Mouse (Mus musculus): ENCODE measurements around the gene Mslnl. TPM values are rescaled to one million over a fixed set of nuclear protein-coding genes. Genes with fewer than 3 reads are reported as not detected.

The Mslnl gene
- polyA plus RNA-seq, 1 experiment from 2014 or later = not detected

GRCm38 (mm10) chr17:25754241-25754640 lies 18.4 kb downstream of the Mslnl start, which contains the start of gene Msln:
Msln (minus strand) TSS chr17:25754378.
- H3K4me1 ChIP-seq = peaks cover 22% of the 10 kb centered on the region
- DNase-seq (ENCODE audit: low spot score) = no peak
- no peaks in the 10 kb centered on the region for H3K36me3 ChIP-seq
- H3K27ac ChIP-seq = no peak within 1 kb of the TSS
- peaks cover 33% of the 10 kb centered on the region for H3K27me3 ChIP-seq (ENCODE audit: insufficient read depth, poor library complexity, severe bottlenecking)
- H3K4me3 ChIP-seq = no peak within 1 kb of the TSS
- H3K9me3 ChIP-seq = no peaks in the 10 kb centered on the region
- WGBS = 81% methylated on average over 9 of the region's 9 CpGs

- no peaks in the 10 kb centered on the region for H3K9me3 ChIP-seq
- 76% methylated on average over 4 of the region's 4 CpGs for WGBS
- H3K27me3 ChIP-seq (ENCODE audit: insufficient read depth, poor library complexity, severe bottlenecking) = peaks cover 24% of the 10 kb centered on the region
- DNase-seq (ENCODE audit: low spot score) = no peak
- no peaks in the 10 kb centered on the region for H3K36me3 ChIP-seq
- H3K27ac ChIP-seq = no peak overlapping the region
- H3K4me3 ChIP-seq = no peak overlapping the region
- peaks cover 22% of the 10 kb centered on the region for H3K4me1 ChIP-seq
These were observed 19.2 kb downstream of the Mslnl start for GRCm38 (mm10) chr17:25755086-25755485.

- DNase-seq (ENCODE audit: low spot score) = no peak
- peak overlapping the region; percentile 52; the same call in 1 of the 2 replicates for H3K27ac ChIP-seq
- no peaks in the 10 kb centered on the region for H3K36me3 ChIP-seq
- WGBS = 34% methylated on average over 4 of the region's 4 CpGs
- peaks cover 23% of the 10 kb centered on the region for H3K27me3 ChIP-seq (ENCODE audit: insufficient read depth, poor library complexity, severe bottlenecking)
- H3K4me3 ChIP-seq = no peak overlapping the region
- H3K9me3 ChIP-seq = no peaks in the 10 kb centered on the region
- peaks cover 22% of the 10 kb centered on the region for H3K4me1 ChIP-seq
These were observed 20.0 kb downstream of the Mslnl start for GRCm38 (mm10) chr17:25755627-25756377.

GRCm38 (mm10) chr17:25756378-25757242 lies 20.8 kb downstream of the Mslnl start:
- Histone ChIP-seq H3K9me3 (no peaks in the 10 kb centered on the region), H3K27me3 (ENCODE audit: insufficient read depth, poor library complexity, severe bottlenecking) (peaks cover 23% of the 10 kb centered on the region), H3K36me3 (no peaks in the 10 kb centered on the region), H3K27ac (peak overlapping the region; percentile 52; the same call in 1 of the 2 replicates), H3K4me1 (peaks cover 15% of the 10 kb centered on the region), H3K4me3 (no peak overlapping the region)
- peak; percentile 79 for DNase-seq (ENCODE audit: low spot score)
- 77% methylated on average over 9 of the region's 9 CpGs for WGBS

- Histone ChIP-seq H3K9me3 (no peaks in the 10 kb centered on the region), H3K4me3 (no peak overlapping the region), H3K36me3 (no peaks in the 10 kb centered on the region), H3K4me1 (peaks cover 13% of the 10 kb centered on the region), H3K27me3 (ENCODE audit: insufficient read depth, poor library complexity, severe bottlenecking) (peaks cover 20% of the 10 kb centered on the region), H3K27ac (no peak overlapping the region)
- DNase-seq (ENCODE audit: low spot score) = no peak
- WGBS = 62% methylated on average over 3 of the region's 3 CpGs
These were observed 21.8 kb downstream of the Mslnl start for GRCm38 (mm10) chr17:25757691-25758090.

DNA sequence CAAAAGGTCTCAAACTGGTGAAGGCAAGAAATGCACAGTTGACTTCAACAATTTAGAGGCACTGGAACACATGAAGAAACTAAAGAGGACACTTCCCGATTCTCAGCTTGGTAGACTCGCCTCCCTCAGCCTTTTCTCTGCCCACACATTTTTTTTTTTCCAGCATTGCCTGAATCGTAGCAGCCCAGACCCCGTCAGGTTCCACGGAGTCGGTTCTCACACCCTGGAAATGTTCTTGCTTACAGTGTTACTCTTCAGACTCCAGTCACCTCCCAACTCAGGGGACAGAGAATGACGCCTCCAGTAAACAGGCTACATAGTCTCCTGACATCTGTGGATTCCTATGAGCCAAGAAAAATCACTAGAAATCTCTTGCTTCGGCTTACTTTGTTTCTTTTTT lies 24.3 kb downstream of the Mslnl start:
- 70% methylated on average over 8 of the region's 8 CpGs for whole genome bisulfite sequencing
- DNase-seq (ENCODE audit: low spot score) = no peak
- H3K27ac ChIP-seq = no peak overlapping the region
- H3K9me3 ChIP-seq = no peaks in the 10 kb centered on the region
- no peak overlapping the region for H3K4me3 ChIP-seq
- peaks cover 8% of the 10 kb centered on the region; the same call in 1 of the 2 replicates for H3K27me3 ChIP-seq (ENCODE audit: insufficient read depth, poor library complexity, severe bottlenecking)
- no peaks in the 10 kb centered on the region for H3K36me3 ChIP-seq
- H3K4me1 ChIP-seq = peaks cover 13% of the 10 kb centered on the region

DNA sequence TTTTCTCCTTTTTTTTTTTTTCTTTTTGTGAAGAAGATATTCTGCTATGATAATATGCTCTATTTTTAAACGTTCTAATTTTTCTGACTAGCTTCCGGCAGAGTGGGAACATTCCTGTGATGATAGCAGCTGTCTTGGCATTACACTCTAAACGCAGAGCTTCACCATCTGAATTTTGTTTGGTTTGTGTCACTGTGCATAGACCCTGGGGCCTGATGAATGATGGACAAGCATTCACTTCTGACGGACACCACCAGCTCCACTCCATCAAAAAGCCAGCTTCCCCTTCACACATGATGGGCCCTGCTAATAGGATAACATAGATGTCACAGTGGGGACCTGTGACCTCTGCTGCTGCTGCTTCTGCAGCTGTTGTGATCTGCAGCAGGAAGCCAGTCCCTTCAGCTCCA lies 25.7 kb downstream of the Mslnl start:
- no peak for DNase-seq (ENCODE audit: low spot score)
- Histone ChIP-seq H3K4me1 (peaks cover under 1% of the 10 kb centered on the region; the same call in 1 of the 2 replicates), H3K4me3 (no peak overlapping the region), H3K9me3 (no peaks in the 10 kb centered on the region), H3K36me3 (no peaks in the 10 kb centered on the region), H3K27ac (no peak overlapping the region), H3K27me3 (ENCODE audit: insufficient read depth, poor library complexity, severe bottlenecking) (peaks cover 11% of the 10 kb centered on the region; the same call in 1 of the 2 replicates)
- 34% methylated on average over 4 of the region's 4 CpGs for WGBS

GRCm38 (mm10) chr17:25762591-25762990 lies 26.7 kb downstream of the Mslnl start:
- Histone ChIP-seq H3K27me3 (ENCODE audit: insufficient read depth, poor library complexity, severe bottlenecking) (peaks cover 16% of the 10 kb centered on the region; the same call in 1 of the 2 replicates), H3K4me1 (no peaks in the 10 kb centered on the region), H3K9me3 (no peaks in the 10 kb centered on the region), H3K36me3 (no peaks in the 10 kb centered on the region), H3K4me3 (no peak overlapping the region), H3K27ac (no peak overlapping the region)
- no peak for DNase-seq (ENCODE audit: low spot score)
- 30% methylated on average over 3 of the region's 3 CpGs for WGBS

GRCm38 (mm10) chr17:25765886-25766285 lies 30.0 kb downstream of the Mslnl start:
- Histone ChIP-seq H3K36me3 (no peaks in the 10 kb centered on the region), H3K4me3 (no peak overlapping the region), H3K27me3 (ENCODE audit: insufficient read depth, poor library complexity, severe bottlenecking) (peaks cover 33% of the 10 kb centered on the region; the same call in 1 of the 2 replicates), H3K4me1 (no peaks in the 10 kb centered on the region), H3K27ac (no peak overlapping the region), H3K9me3 (no peaks in the 10 kb centered on the region)
- WGBS = 59% methylated on average over 5 of the region's 5 CpGs
- DNase-seq (ENCODE audit: low spot score) = no peak

- no peak overlapping the region for H3K27ac ChIP-seq
- no peaks in the 10 kb centered on the region for H3K36me3 ChIP-seq
- H3K4me1 ChIP-seq = peaks cover 8% of the 10 kb centered on the region
- no peak overlapping the region for H3K4me3 ChIP-seq
- H3K27me3 ChIP-seq (ENCODE audit: insufficient read depth, poor library complexity, severe bottlenecking) = peaks cover 33% of the 10 kb centered on the region; the same call in 1 of the 2 replicates
- no peak for DNase-seq (ENCODE audit: low spot score)
- WGBS = 60% methylated on average over 9 of the region's 9 CpGs
- no peaks in the 10 kb centered on the region for H3K9me3 ChIP-seq
These were observed 33.5 kb downstream of the Mslnl start for GRCm38 (mm10) chr17:25769331-25769730.

DNA sequence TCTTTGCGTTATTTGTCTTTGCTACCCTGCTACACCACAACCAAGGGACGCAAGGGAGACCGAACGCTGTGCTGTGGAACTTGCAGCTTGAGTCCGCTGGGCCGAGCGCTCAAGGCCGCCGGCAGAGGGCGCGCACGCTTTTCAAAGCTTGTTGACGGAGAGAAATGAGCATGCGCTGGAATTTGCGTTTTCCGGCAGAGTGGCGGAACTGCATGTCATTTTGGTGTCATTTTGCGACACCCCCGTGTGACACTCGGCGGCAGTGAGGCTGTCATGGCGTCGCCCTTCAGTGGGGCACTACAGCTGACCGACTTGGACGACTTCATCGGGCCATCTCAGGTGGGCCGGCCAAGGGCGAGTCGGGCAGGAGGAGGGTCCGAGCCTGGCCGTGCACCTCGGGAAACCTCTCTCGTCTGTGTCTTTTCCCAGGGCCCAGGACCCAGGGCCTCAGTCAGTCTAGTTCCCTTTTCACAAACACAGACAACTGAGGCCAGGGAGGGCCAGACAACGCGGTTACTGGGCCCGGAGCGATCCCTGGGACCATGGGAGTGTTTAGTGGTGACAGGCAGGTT lies 37.8 kb downstream of the Mslnl start, which contains the start of gene Narfl:
Gene Narfl (plus strand): TSS at position 228 of the 572 bp plus-strand sequence.
- Histone ChIP-seq H3K4me1 (peaks cover 17% of the 10 kb centered on the region), H3K27me3 (ENCODE audit: insufficient read depth, poor library complexity, severe bottlenecking) (peaks cover 13% of the 10 kb centered on the region; the same call in 1 of the 2 replicates), H3K4me3 (peak within 1 kb of the TSS; percentile 86), H3K9me3 (no peaks in the 10 kb centered on the region), H3K36me3 (peaks cover 26% of the 10 kb centered on the region), H3K27ac (peak within 1 kb of the TSS; percentile 93)
- under 1% methylated on average over 37 of the region's 37 CpGs for WGBS
- DNase-seq (ENCODE audit: low spot score) = peak; percentile 99

DNA sequence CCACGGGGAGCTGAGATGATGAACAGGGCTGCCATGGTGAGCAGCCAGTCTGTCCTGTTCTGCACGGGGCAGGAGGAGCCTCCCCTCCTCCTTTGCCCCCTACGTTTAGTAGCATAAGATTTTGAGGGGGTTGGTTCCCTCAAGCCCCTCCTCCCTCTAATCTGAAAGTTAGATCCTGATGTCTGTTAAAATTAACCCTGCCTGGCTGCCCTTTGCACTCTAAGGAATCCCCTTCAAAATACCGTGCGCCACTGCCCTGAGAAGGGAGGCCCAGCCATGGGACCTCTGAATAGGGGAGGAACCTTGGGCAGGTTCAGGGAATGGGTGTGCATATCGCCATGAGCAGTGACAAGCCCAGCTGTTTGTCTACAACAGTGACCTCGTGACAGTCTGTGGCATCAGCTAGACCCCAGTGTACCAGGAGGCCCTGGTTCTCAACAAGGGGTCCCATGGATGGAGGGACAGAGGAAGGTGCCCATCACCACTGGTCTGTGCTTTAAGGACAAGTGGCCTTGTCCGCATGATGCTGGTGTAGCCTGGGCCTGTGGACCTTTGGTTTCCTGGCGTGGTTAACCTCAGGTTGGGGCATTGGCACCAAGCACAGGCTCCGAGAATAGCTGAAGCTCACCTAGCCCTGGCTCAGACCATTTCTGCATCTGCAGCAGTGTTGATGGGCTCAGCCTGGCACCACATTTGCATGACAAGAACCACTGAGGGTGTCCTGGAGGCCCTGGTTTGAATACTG lies 39.6 kb downstream of the Mslnl start:
- H3K4me1 ChIP-seq = peaks cover 17% of the 10 kb centered on the region
- H3K9me3 ChIP-seq = no peaks in the 10 kb centered on the region
- DNase-seq (ENCODE audit: low spot score) = no peak
- H3K36me3 ChIP-seq = peaks cover 43% of the 10 kb centered on the region
- WGBS = 76% methylated on average over 10 of the region's 10 CpGs
- H3K27me3 ChIP-seq (ENCODE audit: insufficient read depth, poor library complexity, severe bottlenecking) = no peaks in the 10 kb centered on the region
- H3K4me3 ChIP-seq = no peak overlapping the region
- no peak overlapping the region for H3K27ac ChIP-seq

All from heart, embryonic 10.5 days (tissue).